Mouse (Mus musculus): ENCODE measurements at regions not wholly inside any gene's neighbourhood (a gene's known extent, or its start where the extent isn't known, plus 50 kb on each side); places are given as distances from the start of the nearest gene placed in this dataset.

DNA sequence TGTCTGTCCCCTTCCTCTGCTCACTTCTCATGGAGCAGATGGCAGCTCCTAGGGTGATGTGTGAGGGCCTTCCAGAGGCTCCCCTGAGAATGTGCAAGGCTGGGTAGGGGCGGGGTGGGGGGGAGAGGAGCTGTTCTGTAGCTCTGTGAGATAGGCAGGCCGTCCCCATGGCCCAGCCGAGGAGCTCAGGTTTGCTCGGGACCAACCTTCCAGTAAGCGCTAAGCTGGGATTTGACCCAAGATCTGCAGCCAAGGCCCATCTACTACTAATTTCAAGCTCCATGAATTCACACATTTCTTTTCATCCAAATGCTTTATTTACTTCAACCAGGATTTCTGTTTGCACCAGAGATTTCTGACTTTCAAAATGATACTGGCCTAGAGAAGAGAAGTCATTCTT, 51.4 kb upstream of the Wnt11 start:
- no peak overlapping the region for H3K27ac ChIP-seq (ENCODE audit: control insufficient read depth, low read depth, low read length)
- no peak overlapping the region for H3K9ac ChIP-seq (ENCODE audit: control insufficient read depth, low read depth, low read length, poor library complexity, severe bottlenecking)
- DNase-seq (ENCODE audit: low read depth, low spot score) = no peak
- no peak for TF ChIP-seq EP300 (IDR thresholded peaks at IDR 0.05; ENCODE audit: low read depth in 1 of 2, low read length in 2 of 2)
- no peak for TF ChIP-seq POLR2AphosphoS5 (IDR thresholded peaks at IDR 0.05; ENCODE audit: borderline replicate concordance, low read depth, low read length)
- TF ChIP-seq USF1 (IDR thresholded peaks at IDR 0.05; ENCODE audit: low read depth, low read length) = no peak
- no peak for TF ChIP-seq ZKSCAN1 (IDR thresholded peaks at IDR 0.05; ENCODE audit: low read depth, low read length)
- TF ChIP-seq USF2 (IDR thresholded peaks at IDR 0.05; ENCODE audit: borderline replicate concordance in 1 of 2, insufficient read depth in 1 of 2, low read depth in 1 of 2, low read length in 2 of 2) = no peak
- TF ChIP-seq GATA1 (IDR thresholded peaks at IDR 0.05; ENCODE audit: low read depth, low read length) = no peak
- no peak for TF ChIP-seq HCFC1 (IDR thresholded peaks at IDR 0.05; ENCODE audit: low read depth, low read length)
- no peak for TF ChIP-seq TBP (IDR thresholded peaks at IDR 0.05; ENCODE audit: low read depth, low read length)
- no peak for TF ChIP-seq CHD2 (IDR thresholded peaks at IDR 0.05; ENCODE audit: low read length)
- TF ChIP-seq MAZ (IDR thresholded peaks at IDR 0.05; ENCODE audit: low read depth, low read length) = no peak
- TF ChIP-seq MAFK (IDR thresholded peaks at IDR 0.05; ENCODE audit: borderline replicate concordance, low read depth, low read length) = no peak
- TF ChIP-seq MAX (IDR thresholded peaks at IDR 0.05; ENCODE audit: low read length) = no peak
- TF ChIP-seq NELFE (IDR thresholded peaks at IDR 0.05; ENCODE audit: low read depth, low read length) = no peak
- TF ChIP-seq RCOR1 (IDR thresholded peaks at IDR 0.05; ENCODE audit: low read depth, low read length) = no peak
- TF ChIP-seq SMC3 (IDR thresholded peaks at IDR 0.05; ENCODE audit: low read depth, low read length) = no peak
- no peak for TF ChIP-seq ZC3H11A (IDR thresholded peaks at IDR 0.05; ENCODE audit: low read depth, low read length)
- no peak for TF ChIP-seq UBTF (IDR thresholded peaks at IDR 0.05; ENCODE audit: borderline replicate concordance, insufficient read depth, low read depth, low read length)
- TF ChIP-seq ZNF384 (IDR thresholded peaks at IDR 0.05; ENCODE audit: low read depth, low read length) = no peak
- no peak for TF ChIP-seq GABPA (IDR thresholded peaks at IDR 0.05; ENCODE audit: low read depth, low read length)
- no peaks in the 10 kb centered on the region for H3K79me2 ChIP-seq (ENCODE audit: control insufficient read depth, insufficient read depth, low read length, poor library complexity)
- no peak overlapping the region for H3K4me3 ChIP-seq (ENCODE audit: control insufficient read depth in 1 of 2, insufficient read depth in 1 of 2, low read depth in 2 of 2, low read length in 2 of 2)
- H3K9me3 ChIP-seq (replicated peaks; ENCODE audit: insufficient read depth, low read length) = no peaks in the 10 kb centered on the region
- no peaks in the 10 kb centered on the region for H3K4me1 ChIP-seq (ENCODE audit: control insufficient read depth in 1 of 2, insufficient read depth in 2 of 2, low read length in 2 of 2)
- no peaks in the 10 kb centered on the region for H3K36me3 ChIP-seq (ENCODE audit: control insufficient read depth in 1 of 2, insufficient read depth in 2 of 2, low read length in 2 of 2)
- peaks cover 1 to 2% of the 10 kb centered on the region in 2 experiments; a peak in 3 of 4 replicates for H3K27me3 ChIP-seq (ENCODE audit: control insufficient read depth in 1 of 2, insufficient read depth in 2 of 2, low read length in 2 of 2)

DNA sequence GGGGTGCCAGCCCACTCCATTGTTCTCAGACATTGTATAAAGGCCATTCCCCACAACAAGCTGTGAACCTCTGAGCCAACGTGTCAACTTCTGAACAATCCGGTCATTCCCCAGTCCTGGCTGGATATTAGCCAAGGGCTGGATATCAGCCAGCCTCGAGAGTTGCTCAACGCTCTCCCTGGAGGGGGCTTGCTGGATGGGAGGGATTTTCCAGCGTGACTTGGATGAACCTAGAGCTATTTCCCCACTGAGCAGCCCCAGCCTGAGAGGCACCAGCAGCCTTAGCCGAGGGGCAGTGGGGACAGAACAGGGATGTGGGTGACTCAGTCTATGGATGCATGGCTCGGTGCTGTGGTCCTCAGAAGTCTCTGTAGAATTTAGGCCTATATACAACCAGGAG, 51.0 kb upstream of the Wnt11 start:
- no peaks in the 10 kb centered on the region for H3K79me2 ChIP-seq (ENCODE audit: control insufficient read depth, insufficient read depth, low read length, poor library complexity)
- no peaks in the 10 kb centered on the region for H3K36me3 ChIP-seq (ENCODE audit: control insufficient read depth in 1 of 2, insufficient read depth in 2 of 2, low read length in 2 of 2)
- H3K27ac ChIP-seq (ENCODE audit: control insufficient read depth, low read depth, low read length) = no peak overlapping the region
- no peak overlapping the region for H3K4me3 ChIP-seq (ENCODE audit: control insufficient read depth in 1 of 2, insufficient read depth in 1 of 2, low read depth in 2 of 2, low read length in 2 of 2)
- H3K27me3 ChIP-seq (ENCODE audit: control insufficient read depth in 1 of 2, insufficient read depth in 2 of 2, low read length in 2 of 2) = peaks cover 1 to 2% of the 10 kb centered on the region in 2 experiments; a peak in 3 of 4 replicates
- H3K9me3 ChIP-seq (replicated peaks; ENCODE audit: insufficient read depth, low read length) = no peaks in the 10 kb centered on the region
- DNase-seq (ENCODE audit: low read depth, low spot score) = no peak
- no peaks in the 10 kb centered on the region for H3K4me1 ChIP-seq (ENCODE audit: control insufficient read depth in 1 of 2, insufficient read depth in 2 of 2, low read length in 2 of 2)
- no peak for TF ChIP-seq MEF2A (IDR thresholded peaks at IDR 0.05; ENCODE audit: extremely low read depth, insufficient replicate concordance, low read depth, low read length, poor library complexity, severe bottlenecking)
- no peak for TF ChIP-seq MYC (IDR thresholded peaks at IDR 0.05; ENCODE audit: low read depth, low read length)
- no peak for TF ChIP-seq POLR2AphosphoS2 (IDR thresholded peaks at IDR 0.05; ENCODE audit: low read length)
- no peak for TF ChIP-seq MAZ (IDR thresholded peaks at IDR 0.05; ENCODE audit: low read depth, low read length)
- TF ChIP-seq TCF12 (IDR thresholded peaks at IDR 0.05; ENCODE audit: low read depth, low read length) = no peak
- no peak for TF ChIP-seq SIN3A (IDR thresholded peaks at IDR 0.05; ENCODE audit: low read length)
- no peak for TF ChIP-seq USF2 (IDR thresholded peaks at IDR 0.05; ENCODE audit: borderline replicate concordance in 1 of 2, insufficient read depth in 1 of 2, low read depth in 1 of 2, low read length in 2 of 2)
- no peak for TF ChIP-seq ZNF384 (IDR thresholded peaks at IDR 0.05; ENCODE audit: low read depth, low read length)
- no peak for TF ChIP-seq EP300 (IDR thresholded peaks at IDR 0.05; ENCODE audit: low read depth in 1 of 2, low read length in 2 of 2)
- TF ChIP-seq POLR2AphosphoS5 (IDR thresholded peaks at IDR 0.05; ENCODE audit: borderline replicate concordance, low read depth, low read length) = no peak
- TF ChIP-seq GABPA (IDR thresholded peaks at IDR 0.05; ENCODE audit: low read depth, low read length) = no peak
- TF ChIP-seq ZMIZ1 (IDR thresholded peaks at IDR 0.05; ENCODE audit: low read depth, low read length) = no peak
- TF ChIP-seq NELFE (IDR thresholded peaks at IDR 0.05; ENCODE audit: low read depth, low read length) = no peak
- TF ChIP-seq MXI1 (IDR thresholded peaks at IDR 0.05; ENCODE audit: low read depth, low read length) = no peak
- no peak for TF ChIP-seq CHD1 (IDR thresholded peaks at IDR 0.05; ENCODE audit: low read depth, low read length)
- TF ChIP-seq NRF1 (IDR thresholded peaks at IDR 0.05; ENCODE audit: insufficient read depth, low read depth, low read length, poor library complexity, severe bottlenecking) = no peak
- no peak for TF ChIP-seq E2F4 (IDR thresholded peaks at IDR 0.05; ENCODE audit: borderline replicate concordance, low read depth, low read length)
- no peak for TF ChIP-seq USF1 (IDR thresholded peaks at IDR 0.05; ENCODE audit: low read depth, low read length)
- no peak for TF ChIP-seq TBP (IDR thresholded peaks at IDR 0.05; ENCODE audit: low read depth, low read length)
- no peak overlapping the region for H3K9ac ChIP-seq (ENCODE audit: control insufficient read depth, low read depth, low read length, poor library complexity, severe bottlenecking)
